Mouse (Mus musculus) kidney, adult 2 months (tissue): Measurements from ENCODE around the gene Apoh.

Experiments
- CTCF ChIP-seq: fragments of 200-500 bp; conservative IDR thresholded peaks from 2 replicates; pipeline ENCODE4 v1.5.1; 2011; ENCODE audit warnings: low read depth, mild to moderate bottlenecking, control low read depth, low read length, moderate library complexity, mixed read lengths; ENCODE audit not compliant: insufficient read depth, insufficient read length
- POLR2A ChIP-seq: fragments of 200-500 bp; IDR thresholded peaks from one replicate; pipeline ENCODE4 v1.6.1; 2011; ENCODE audit warnings: low read depth, low read length, control low read depth

GRCm38 (mm10) chr11:108315736-108316135 lies 27.4 kb upstream of the Apoh start:
- TF ChIP-seq POLR2A (no peak), CTCF (no peak)
